Mouse (Mus musculus): Measurements from ENCODE around the gene Nectin4.

DNA sequence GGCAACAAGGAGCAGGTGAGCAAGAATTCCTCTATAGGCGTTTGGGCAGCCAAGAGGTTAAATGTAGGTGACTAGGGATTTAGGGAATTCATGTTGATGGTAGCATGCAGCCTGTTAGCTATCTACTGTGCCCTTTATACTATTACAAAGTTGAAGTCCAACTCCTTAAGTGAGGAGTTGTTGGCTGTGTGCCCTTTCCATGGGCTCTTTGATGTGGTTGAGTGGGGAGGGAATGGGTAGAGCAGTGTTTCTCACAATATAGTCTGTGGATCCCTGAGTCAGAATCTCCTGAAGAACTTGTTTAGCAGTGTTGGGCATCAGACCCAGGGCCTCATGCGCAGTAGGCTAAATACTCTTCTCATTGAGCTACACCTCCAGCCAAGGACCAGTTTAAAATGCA is 13.1 kb upstream of the Nectin4 start:
- TF ChIP-seq CTCF (IDR thresholded peaks at IDR 0.05) (no peak), EP300 (IDR thresholded peaks at IDR 0.05) (no peak)
